Mouse (Mus musculus) adrenal gland, postnatal 14 days (tissue): ENCODE results near the gene Wwox. TPM values are rescaled to one million over a fixed set of nuclear protein-coding genes. Genes with fewer than 3 reads are reported as not detected.

Experiments used
- DNase-seq: peaks from one replicate; pipeline ENCODE4 v3.0.0; 2021; ENCODE audit warnings: mixed read lengths
- total RNA-seq: library from RNA; stranded (reverse); gene quantifications from 2 replicates; pipeline ENCODE4 v1.2.3, GENCODE M21; 2021

Gene Wwox
- total RNA-seq, 1 experiment from 2014 or later: 22.4 TPM

- no peak for DNase-seq
Measured at GRCm38 (mm10) chr8:114902584-114902983, 463.1 kb downstream of the Wwox start.

DNA sequence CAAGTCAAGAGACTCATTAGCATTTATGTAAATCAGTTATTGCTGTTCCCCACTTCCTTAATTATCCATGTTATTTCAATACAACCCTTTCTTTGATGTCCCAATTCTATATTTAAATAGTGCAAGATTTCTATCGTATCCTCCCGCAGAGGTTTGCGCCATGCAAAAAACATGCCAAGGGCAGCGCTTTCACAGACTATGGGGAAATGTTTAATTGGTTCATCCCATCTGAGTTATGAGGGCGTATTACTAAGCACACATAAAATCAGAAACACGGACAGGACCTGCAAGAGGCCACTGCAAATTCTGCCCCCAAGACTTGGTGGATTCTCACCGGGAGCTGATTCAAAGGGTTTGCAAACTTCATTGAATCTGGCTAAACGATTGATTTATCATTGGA, 468.6 kb downstream of the Wwox start:
- no peak for DNase-seq

GRCm38 (mm10) chr8:114908589-114908988, 469.1 kb downstream of the Wwox start:
- DNase-seq: no peak

DNA sequence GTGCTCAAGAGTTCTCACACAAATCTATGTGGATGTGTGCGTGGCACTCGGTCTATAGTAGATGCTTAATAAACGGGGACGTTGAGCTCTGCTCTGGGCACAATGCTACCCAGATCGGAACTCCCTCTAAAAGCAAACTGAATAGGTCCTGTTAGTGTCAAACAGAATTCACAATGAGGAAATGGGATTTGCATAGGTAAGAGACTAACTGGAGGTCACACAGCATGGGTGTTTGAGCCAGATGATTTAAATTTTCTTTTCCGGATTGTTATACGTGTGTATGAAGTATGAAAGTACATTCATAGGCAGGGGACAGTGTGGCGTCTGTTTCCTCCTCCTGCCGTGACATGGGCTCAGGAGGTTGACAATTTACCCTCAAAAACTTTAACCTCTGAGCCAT, 469.7 kb downstream of the Wwox start:
- DNase-seq: no peak

GRCm38 (mm10) chr8:114911031-114911580, 471.7 kb downstream of the Wwox start:
- no peak for DNase-seq

DNA sequence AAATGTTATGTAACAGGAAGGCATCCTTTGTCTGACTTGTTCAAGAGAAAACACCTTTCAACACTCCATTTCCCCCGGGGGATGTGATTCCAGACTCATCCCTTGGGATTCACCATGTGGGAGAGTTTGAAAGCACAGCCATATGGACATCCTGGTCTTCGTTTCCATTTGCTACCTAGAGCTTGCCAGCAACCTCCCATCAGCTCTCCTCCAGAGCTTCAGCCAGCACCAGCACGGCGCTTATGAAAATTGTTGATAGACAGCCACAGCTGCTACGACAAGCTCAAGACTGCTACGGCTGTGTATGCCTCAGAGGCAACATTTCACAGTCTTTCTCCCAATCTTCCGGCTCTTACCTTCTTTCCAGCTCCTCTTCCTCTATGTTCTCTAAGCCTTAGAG, 484.2 kb downstream of the Wwox start:
- no peak for DNase-seq

DNA sequence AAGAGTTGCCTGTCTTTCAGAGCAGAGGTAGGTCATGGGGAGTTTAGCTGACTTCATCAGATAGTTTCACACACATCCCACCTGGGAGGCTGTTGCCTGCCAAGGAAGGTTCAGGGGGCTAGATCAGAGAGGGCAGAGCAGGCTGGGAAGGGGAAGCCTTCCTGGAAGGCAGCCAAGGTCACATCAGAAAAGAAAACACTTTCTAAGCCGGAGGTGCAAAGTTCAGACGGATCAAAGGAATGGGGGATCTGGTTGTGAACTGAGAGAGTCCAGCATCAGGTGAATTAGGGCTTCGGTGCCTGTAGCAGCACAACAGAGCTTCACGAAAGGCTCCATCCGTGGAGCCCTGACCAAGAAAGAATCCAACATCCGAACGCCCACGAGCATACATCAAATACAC, 488.0 kb downstream of the Wwox start:
- DNase-seq: peak; percentile 16

GRCm38 (mm10) chr8:114927917-114928316, 488.5 kb downstream of the Wwox start:
- no peak for DNase-seq

GRCm38 (mm10) chr8:114929597-114929996, 490.1 kb downstream of the Wwox start:
- DNase-seq: no peak

GRCm38 (mm10) chr8:114932071-114932630, 492.7 kb downstream of the Wwox start:
- no peak for DNase-seq

DNA sequence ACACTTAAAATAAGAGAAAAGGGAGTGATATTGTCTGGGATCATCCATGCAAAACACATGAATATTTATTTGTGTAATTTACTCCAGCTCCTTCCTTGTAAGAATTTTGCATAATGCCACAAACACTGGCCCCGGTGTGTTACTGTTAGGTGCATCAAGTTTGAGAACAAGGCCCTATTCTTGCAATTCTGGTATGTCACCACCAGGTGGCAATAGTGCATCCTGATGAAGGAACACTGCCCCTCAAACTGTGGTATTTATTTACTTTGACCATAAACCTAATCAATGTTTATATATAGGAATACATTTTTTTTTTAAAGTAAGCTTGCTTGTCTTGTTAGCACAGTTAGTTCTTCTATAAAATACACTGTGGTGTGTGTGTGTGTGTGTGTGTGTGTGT, 493.8 kb downstream of the Wwox start:
- DNase-seq: no peak

DNA sequence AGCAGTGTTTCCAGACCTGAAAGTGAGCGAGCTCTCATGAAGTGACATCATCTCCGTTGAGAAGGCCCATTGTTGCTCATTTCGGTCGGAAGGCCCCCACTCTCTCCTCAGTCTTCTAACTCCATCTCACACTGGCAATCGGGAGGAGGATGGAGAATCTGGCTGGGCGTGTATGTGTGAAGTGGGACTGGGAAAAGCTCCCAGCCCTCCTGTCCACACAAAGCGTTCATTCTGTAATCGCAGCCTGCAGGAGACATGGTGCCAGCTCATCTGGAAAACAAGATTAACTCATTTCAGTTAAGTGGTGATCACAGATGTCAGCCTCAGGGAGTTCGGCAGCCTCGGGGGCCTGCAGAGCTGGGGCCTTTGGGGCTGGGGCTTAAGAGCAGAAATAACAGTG, 497.4 kb downstream of the Wwox start:
- no peak for DNase-seq

- no peak for DNase-seq
Measured at GRCm38 (mm10) chr8:114939338-114939737, 499.9 kb downstream of the Wwox start.

- DNase-seq: no peak
Measured at GRCm38 (mm10) chr8:114941096-114941495, 501.6 kb downstream of the Wwox start.

GRCm38 (mm10) chr8:114941644-114942043, 502.2 kb downstream of the Wwox start:
- no peak for DNase-seq

GRCm38 (mm10) chr8:114947921-114948320, 508.5 kb downstream of the Wwox start:
- no peak for DNase-seq

GRCm38 (mm10) chr8:114956377-114957168, 517.1 kb downstream of the Wwox start:
- no peak for DNase-seq

GRCm38 (mm10) chr8:114958437-114959107, 519.1 kb downstream of the Wwox start:
- no peak for DNase-seq

DNA sequence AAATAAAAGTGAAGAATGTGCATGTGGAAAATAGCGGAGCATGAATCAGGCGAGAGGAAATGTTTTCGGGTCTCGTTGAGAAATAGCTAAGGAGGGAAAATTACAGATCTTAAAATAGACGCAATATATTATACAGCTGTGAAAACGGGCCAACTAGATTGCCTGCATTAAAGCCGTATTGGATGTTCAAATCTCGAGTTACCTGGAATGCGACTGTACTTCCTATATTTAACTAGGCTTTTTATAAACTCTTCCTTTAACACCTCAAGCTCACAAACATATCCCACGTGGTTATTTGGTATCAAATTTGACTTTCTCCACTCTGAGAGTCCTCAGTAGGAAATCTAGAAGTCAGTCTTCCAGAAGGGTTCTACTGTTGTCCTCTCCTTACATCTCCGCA, 520.0 kb downstream of the Wwox start:
- no peak for DNase-seq

GRCm38 (mm10) chr8:114962494-114962893, 523.0 kb downstream of the Wwox start:
- no peak for DNase-seq

GRCm38 (mm10) chr8:114963282-114963681, 523.8 kb downstream of the Wwox start:
- DNase-seq: no peak

DNA sequence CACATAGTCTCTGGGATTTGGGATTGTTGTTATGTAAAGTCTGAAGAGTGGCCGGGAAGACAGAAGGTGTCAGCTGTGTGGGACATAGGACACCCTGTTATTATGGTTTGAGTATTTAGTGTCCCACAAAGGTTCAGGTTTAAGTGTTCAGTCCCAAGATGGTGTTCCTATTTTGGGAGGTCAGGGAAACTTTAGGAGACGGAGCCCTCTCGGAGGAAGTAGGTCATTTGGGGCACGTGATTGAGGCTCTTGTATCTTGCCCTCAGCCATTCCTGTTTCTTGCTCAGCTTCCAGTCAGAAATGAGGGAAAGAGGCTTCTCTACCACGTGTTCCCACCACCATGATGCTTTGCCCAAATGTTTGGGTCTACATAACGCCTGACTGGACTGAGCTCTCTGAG, 524.8 kb downstream of the Wwox start:
- no peak for DNase-seq

DNA sequence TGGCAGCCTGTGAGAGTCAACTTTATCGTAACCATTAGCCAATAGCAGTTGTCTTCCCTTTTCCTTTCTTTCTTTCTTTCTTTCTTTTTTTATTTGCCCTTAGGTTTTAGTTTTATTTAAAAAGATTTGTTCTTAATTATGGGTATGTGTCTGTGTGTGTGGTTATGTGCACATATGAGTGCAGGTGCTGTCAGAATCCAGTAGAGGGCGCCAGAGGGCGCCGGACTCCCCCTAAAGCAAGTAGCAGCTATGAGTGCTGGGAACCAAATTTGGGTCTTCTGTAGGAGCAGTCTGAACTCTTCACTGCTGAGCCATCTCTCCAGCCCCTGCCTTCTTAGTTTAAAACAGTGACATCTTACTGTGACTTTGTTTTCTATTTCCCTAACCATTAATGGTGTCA, 529.4 kb downstream of the Wwox start:
- DNase-seq: no peak
